Mouse (Mus musculus) cerebellum, adult 9-11 months (tissue): Measurements from ENCODE around the gene Ifitm7.
"Not testable (repeated sequence)": the region's sequence is repeated elsewhere in the genome, so short reads cannot be mapped to it uniquely, and the experiment has no call there.

Experiments used
- DNase-seq: peaks from one replicate; pipeline ENCODE4 v3.0.0; 2022

Gene Ifitm7

GRCm38 (mm10) chr16:13986574-13987478 is at the start of gene Ifitm7, which contains the start of gene 2900011O08Rik:
Gene Ifitm7 (minus strand): TSS chr16:13986888.
Gene 2900011O08Rik (plus strand): TSS chr16:13986604.
- peak; percentile 74 for DNase-seq

DNA sequence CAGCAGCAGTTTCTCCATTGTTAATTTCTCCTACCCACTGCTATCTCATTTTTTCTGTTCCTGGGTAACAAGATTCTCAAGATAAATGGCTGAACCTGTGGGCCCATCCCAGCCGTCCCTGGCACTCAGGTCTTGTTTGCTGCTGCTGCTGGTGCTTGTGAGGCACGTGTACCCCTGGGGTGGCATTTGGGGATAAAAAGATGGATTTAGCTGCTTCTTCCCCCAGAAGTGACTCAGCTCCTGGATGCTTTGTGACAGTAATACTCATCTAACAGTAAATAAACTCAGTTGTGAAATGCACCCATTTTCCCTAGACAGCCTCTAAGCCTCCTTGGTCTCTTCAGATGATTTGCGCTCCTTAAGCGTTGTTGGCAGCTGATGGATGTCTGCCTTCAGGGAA is 46.4 kb upstream of the Ifitm7 start:
- DNase-seq, result no peak

GRCm38 (mm10) chr16:14030650-14031049 is 44.0 kb upstream of the Ifitm7 start:
- no peak for DNase-seq

GRCm38 (mm10) chr16:14029851-14030250 is 43.2 kb upstream of the Ifitm7 start:
- no peak for DNase-seq

- no peak for DNase-seq
Observed at GRCm38 (mm10) chr16:14029072-14029471, 42.4 kb upstream of the Ifitm7 start.

DNA sequence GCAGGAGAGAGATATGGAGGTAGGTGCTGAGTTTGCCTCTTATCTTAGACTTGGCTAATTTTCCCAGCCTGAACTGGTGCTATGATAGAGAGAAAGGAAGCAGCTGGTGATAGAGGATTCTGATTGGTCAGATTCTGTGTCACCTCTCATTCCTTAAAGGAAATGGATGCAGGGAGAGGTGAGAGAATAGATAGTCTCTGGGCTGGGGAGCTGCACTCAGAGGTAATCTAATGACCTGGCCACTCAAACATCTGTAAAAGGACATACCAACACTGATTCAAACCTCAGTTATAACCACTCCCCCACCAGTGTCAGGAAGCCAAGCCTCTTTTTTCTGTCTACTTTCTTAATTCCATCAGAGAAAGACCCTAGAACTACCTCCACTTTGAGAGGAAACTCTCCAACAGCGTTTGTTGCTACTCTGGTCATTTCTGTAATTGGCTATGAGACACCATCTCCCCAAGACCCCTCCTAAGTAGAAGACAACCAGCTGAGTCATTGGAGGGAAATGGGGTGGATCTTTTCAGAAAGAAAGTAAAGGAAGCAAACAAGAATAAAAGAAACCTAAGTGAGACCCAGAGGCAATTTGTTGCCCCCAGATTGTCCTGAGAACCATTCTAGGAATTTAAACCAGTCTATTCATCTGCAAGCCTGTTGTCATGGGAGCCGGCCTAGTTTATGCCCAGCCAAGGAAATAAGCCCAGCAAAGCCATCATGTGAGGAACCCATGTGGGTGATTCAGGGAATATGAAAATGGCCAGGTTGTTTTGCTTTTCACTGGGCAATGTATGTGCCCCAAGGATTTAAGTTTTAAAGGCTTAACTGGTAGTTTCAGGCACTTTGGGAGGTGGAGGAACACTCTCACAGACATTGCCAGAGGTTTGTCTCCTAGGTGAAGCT is 38.7 kb upstream of the Ifitm7 start:
- no peak for DNase-seq

DNA sequence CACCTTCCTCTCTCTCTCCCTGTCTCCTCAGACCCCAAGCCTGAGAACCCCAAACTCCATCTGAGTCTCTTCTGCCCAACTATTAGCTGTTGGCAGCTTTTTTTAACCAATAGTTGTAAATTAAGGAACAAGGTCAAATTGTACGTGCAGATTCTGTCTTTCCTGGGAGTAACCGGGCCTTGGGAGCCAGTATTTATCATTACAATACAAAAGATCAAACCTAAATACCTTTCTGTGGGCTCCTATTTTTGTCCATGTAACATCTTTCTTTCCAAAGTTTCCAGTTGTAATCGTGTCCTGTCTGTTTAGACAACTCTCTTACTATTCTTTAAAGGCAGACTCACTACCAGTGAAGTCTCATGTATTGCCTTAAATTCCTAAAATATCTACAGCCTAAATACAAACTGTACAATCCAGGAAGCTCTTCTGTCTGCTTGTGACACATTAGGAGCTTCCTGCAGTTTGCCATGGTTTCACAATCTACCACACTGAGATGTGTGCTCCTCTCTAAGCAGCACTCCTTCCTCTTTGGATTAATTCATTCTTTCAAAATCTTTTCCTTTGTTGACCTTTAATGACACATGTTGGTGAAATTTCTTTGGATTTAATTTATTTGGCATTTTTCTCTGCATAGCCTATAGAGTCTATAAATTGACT is 34.6 kb upstream of the Ifitm7 start:
- no peak for DNase-seq

- DNase-seq, result no peak
Observed at GRCm38 (mm10) chr16:14017306-14017705, 30.6 kb upstream of the Ifitm7 start.

- no peak for DNase-seq
Observed at GRCm38 (mm10) chr16:14009966-14010365, 23.3 kb upstream of the Ifitm7 start.

DNA sequence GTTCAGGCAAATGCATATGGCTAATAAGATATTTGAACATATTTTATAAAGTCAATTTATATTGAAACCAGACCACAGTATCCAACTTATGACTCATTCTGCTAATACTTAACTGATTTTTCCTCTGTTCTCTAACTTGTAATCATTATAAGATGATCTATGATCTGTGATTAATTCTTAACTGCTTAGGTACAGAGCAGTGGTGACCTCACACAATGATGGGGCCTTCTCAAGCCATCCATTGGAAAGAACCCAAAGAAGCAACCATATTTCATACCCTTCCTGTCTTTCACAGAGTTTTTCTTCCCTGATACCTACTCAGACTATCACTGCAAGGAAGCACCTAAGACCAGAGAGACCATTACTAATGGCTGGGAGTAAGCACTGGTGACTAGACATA is 22.0 kb upstream of the Ifitm7 start:
- no peak for DNase-seq

DNA sequence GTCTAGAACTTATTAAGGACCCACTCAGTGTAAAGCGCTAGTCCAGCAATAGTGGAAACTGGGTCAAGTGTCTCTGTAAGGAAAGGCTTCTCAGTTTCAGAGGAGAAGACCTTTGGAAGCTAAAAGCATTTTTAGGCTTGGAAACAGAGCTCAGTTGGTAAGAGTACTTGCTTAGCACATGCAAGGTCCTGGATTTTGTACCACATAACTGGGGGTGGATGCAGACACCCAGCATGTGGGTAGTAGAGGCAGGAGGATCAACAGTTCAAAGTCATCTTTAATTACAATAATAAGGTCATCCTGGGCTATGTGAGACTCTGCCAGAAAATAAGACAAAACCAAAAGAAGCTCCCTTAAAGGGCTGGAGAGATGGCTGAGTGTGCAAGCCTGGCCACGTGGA is 21.4 kb upstream of the Ifitm7 start:
- DNase-seq, result no peak

DNA sequence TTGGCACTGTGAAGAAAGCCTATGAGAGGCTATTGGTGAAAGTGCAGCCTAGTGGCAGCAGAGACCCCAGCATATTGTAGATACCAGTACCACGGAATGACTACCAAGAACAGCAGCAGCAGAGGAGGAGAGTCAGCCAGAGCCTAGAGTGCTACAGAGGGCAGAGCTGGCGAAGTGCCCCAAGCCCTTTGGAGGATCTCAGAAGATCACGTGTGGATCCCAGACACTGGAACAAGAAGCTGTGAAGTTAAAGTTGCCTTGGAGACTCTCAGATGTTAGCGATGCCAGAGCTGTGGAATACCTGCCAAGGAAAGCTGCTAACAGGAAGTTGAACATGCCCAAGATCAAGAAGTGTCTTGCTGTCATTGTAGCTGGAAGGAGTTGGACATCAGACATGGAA is 18.6 kb upstream of the Ifitm7 start:
- no peak for DNase-seq

DNA sequence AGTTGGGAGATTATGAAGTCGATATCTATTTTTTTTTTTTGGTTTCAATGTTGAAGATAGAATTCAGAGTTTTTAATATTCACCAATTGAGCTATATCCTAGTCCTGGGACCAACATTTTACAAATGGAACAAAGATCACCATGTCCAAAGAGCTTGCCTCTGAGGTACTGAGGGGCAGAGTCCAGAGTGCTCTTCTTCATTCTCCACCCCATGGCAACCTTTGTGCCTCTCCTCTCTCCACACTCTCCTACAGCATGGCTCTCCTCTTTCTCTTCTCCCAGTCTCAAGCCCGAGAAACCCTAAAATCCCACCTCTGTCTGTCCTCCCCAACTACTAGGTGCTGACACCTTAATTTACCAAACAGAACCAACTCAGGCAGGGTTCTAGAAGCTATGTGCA is 18.0 kb upstream of the Ifitm7 start:
- DNase-seq, result no peak

GRCm38 (mm10) chr16:14004170-14004569 is 17.5 kb upstream of the Ifitm7 start:
- no peak for DNase-seq

- DNase-seq, result no peak
Observed at GRCm38 (mm10) chr16:14003386-14004130, 16.9 kb upstream of the Ifitm7 start.

- DNase-seq, result no peak
Observed at GRCm38 (mm10) chr16:13994502-13994901, 7.8 kb upstream of the Ifitm7 start.

GRCm38 (mm10) chr16:13994076-13994475 is 7.4 kb upstream of the Ifitm7 start:
- DNase-seq, result no peak

- no peak for DNase-seq
Observed at GRCm38 (mm10) chr16:13992518-13993248, 6.0 kb upstream of the Ifitm7 start.

GRCm38 (mm10) chr16:13986197-13986573 is 503 bp downstream of the Ifitm7 start:
- no peak for DNase-seq

- DNase-seq, result no peak
Observed at GRCm38 (mm10) chr16:13983161-13983560, 3.5 kb downstream of the Ifitm7 start.

DNA sequence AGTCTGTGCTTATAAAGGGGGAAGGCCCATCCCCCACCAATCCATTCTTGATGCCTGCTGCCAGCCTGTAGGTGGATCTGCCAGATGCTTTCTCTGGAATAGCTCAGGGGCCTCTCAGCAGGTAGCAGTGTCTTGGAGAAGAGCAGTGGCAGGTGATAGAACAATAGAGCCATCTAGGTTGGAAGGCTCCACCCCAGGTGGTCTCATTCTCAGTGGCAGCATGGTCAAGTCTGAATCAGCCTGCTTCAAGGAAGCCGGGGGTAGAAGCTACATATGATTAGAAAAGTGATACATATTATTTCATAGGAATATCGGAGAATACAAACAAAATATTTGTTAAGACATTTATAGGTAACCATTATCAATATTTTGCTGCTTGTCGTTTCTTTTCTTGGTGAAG is 5.0 kb downstream of the Ifitm7 start:
- DNase-seq, result not testable (repeated sequence)

DNA sequence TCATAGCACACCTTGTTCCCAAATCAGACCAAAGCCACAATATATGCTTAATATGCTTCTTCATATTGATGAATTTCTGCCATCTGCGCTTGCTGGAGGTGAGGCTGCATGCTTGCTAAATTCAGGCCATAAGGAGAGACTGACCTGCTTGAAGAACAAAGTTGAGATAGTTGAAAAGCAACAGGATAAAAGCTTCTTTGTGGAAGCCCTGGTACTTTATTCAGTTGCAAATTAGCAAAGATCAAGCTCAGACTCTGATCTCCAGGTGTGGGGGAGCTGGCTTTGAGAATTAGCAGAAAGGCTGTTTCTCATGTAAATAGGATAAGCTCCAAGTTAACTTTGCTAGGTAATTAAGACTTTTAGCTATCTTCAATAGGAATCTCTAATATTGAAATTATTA is 9.7 kb downstream of the Ifitm7 start:
- DNase-seq, result not testable (repeated sequence)
